Mouse (Mus musculus) megakaryocyte progenitor cell, adult 5-6 weeks (primary cell): ENCODE measurements at regions not wholly inside any gene's neighbourhood (a gene's known extent, or its start where the extent isn't known, plus 50 kb on each side); places are given as distances from the start of the nearest gene placed in this dataset.

ENCODE experiments used
- ATAC-seq: replicated peaks from 2 replicates; pipeline ENCODE4 v1.8.0; 2016; ENCODE audit warnings: mild to moderate bottlenecking, moderate TSS enrichment, inconsistent platforms; ENCODE audit not compliant: poor library complexity

DNA sequence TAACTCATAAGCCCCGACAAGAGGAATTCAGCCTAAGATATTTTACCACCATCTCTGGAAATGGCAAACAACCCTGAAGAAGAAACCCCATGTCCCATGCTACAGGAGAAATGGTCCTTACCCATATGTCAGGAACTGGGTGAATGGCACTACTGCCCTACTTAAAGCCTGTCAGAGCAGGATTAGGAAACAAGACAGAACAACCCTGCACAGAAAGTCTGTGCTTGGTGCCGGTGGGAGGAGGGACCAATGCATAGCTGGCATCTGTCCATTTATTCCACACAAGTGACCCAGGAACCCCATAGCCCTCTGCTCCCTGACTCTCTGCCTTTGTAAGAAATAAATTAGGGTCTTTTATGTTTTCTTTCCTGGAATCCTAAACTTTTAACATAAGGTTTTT is 317.9 kb downstream of the Ttll7 start:
- ATAC-seq: no peak

DNA sequence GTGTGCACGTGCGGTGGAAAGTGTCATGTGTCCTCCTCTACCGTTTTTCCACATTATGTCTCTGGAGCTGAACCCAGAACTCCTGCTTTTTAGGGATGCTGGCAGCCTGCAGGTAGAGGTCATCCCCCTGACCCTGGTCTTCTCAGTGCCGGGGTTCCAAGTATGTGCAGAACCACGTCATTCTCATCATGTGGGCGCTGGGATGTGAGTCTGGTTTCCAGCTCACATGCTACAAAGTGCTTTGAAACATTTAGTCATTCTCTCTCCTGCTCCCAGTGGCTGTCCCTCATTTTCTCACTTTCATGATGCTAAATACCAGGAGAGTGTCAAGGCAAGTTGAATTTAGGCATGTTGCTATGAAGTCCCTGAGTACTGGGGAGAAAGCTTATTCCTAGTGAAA is 326.6 kb downstream of the Ttll7 start:
- no peak for ATAC-seq

GRCm38 (mm10) chr3:147180711-147181110 is 328.5 kb downstream of the Ttll7 start:
- no peak for ATAC-seq

- ATAC-seq: peak; percentile 19
These were observed 329.6 kb downstream of the Ttll7 start for GRCm38 (mm10) chr3:147181501-147182365.

DNA sequence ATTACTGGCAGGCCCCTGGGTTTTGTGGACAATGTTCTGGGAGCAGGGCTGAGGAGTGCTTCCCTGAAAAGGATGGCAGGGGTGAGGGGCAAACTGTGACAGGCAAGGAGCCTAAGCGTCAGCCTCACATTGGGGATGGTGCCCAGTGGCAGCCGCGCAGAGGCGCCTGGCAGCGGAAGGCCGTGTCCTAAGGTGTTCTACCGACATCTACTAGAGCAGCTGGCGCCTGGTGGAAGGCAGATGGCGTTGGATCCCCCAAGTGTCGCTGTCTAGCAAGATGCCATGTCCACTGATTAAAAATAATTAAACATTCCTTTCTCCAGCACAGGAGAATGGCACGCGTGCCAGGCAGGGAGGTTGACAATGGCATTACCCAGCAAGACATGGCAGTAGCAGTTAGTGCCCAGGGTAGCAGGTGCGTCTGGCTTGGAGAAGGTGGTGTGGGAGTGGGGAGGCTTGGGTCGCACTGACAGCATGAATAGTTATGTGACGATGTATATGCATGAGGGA is 330.3 kb downstream of the Ttll7 start:
- ATAC-seq: no peak

GRCm38 (mm10) chr3:147183656-147184290 is 331.6 kb downstream of the Ttll7 start:
- ATAC-seq: peak; percentile 65

GRCm38 (mm10) chr3:147189737-147190136 is 337.6 kb downstream of the Ttll7 start:
- ATAC-seq: no peak

DNA sequence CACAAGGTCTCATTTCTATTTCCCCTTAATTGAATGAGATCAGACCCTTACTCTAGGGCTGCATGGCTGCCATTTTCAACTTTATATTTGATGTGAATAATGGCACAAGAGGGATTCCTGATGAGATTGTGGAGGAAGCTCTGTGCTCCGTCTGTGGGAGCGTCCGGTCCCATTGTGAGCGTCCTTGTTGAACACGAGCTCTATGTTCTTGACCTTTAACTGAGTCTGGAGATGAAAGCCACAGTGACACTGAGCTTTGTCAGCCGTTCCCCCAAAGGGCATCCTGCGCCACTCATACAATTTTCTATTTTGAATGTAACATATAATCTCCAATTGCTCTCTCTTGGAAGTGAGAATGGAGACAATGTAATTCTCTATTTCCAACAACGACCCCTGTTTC is 344.5 kb downstream of the Ttll7 start:
- ATAC-seq: no peak

- ATAC-seq: peak; percentile 83
These were observed 345.0 kb downstream of the Ttll7 start for GRCm38 (mm10) chr3:147197215-147197614.

- no peak for ATAC-seq
These were observed 359.2 kb downstream of the Ttll7 start for GRCm38 (mm10) chr3:147211127-147211940.

- ATAC-seq: no peak
These were observed 376.5 kb downstream of the Ttll7 start for GRCm38 (mm10) chr3:147228663-147229062.

GRCm38 (mm10) chr3:147230594-147230993 is 378.4 kb downstream of the Ttll7 start:
- ATAC-seq: no peak

- no peak for ATAC-seq
These were observed 386.2 kb downstream of the Ttll7 start for GRCm38 (mm10) chr3:147238398-147238797.

- ATAC-seq: no peak
These were observed 388.5 kb downstream of the Ttll7 start for GRCm38 (mm10) chr3:147240651-147241050.

DNA sequence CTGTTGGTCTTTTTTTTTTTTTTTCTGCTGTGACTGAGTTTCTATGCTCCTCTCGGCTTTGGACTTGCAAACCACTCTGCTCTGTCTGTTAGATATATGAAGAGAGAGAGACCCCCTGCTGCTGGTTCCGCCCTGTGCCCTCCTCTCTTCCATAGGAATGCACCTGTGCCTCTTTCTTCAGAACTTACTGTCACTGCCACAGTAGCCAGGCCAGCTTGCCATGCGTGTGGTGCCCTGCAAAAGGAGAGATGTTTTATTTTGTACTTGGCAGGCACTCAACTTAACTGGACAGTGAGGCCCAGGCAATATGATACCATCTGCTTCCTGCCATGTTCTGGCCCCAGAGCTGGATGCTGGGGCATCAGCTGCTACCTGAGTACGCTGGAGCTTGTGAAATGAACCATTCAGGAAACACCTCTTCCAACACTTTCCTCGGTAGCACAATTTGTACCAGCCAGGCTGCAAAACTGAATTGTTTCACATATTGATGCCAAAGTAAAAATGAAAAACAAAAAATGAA is 392.8 kb downstream of the Ttll7 start:
- no peak for ATAC-seq

GRCm38 (mm10) chr3:147246141-147246540 is 394.0 kb downstream of the Ttll7 start:
- ATAC-seq: no peak

- no peak for ATAC-seq
These were observed 397.3 kb downstream of the Ttll7 start for GRCm38 (mm10) chr3:147249466-147249865.

DNA sequence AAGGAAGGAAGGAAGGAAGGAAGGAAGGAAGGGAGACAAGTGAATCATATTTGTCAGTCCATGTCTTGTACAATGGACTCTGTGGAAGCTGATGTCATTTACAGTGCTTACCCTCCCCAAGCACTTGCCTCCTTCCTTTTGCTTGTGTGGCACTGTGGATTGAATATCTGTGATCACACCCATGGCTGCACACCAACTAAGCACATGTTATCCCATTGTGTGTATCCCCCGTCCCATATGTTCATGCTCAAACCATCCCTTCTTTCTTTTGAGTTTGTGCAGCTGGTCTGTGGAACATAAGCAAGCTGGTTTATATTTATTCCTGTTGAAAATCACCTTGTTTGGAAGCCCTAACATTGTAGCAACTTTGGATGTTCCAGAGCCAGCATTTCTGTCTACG is 397.7 kb downstream of the Ttll7 start:
- ATAC-seq: no peak

GRCm38 (mm10) chr3:147252226-147252788 is 400.1 kb downstream of the Ttll7 start:
- ATAC-seq: no peak

DNA sequence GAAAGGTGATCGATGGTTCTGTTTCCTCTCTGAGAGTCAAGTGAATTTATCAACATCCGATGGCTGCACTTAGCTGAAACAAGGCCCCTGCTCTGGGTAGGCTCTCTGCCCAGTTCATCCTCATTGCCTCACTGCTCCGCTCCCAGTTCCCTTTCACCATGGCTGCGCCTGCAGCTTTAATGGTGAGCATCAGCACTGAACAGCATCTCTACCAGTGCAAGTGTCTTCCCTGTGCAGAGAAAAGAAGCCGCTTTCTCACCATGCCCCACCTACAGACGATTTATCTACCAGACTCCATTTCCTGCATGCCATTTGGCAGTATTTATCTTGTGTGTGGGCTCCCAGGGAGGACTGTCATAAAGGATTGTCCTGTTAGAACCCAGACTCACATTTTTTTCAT is 400.6 kb downstream of the Ttll7 start:
- no peak for ATAC-seq

DNA sequence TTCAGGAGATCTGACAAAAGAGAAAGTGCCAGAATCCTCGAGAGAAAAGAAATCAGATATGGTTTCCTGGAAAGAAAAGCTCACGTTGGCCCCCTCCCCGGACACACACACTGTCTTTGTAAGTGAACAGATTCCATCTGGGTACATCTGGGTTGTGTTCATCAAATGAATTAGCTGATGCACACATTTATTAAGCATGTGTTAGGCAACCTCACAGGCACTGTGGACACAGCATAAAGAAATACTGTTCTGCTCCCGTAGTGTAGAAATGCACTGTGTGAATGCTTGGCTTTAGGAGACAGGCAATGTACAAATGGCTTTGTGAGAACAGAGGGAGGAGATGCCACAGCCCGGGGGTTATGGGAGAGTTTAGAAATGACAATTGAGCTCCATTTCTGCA is 402.3 kb downstream of the Ttll7 start:
- no peak for ATAC-seq
